8 mouse cellular contexts compared by ENCODE assay signal in the genomic region with DNA sequence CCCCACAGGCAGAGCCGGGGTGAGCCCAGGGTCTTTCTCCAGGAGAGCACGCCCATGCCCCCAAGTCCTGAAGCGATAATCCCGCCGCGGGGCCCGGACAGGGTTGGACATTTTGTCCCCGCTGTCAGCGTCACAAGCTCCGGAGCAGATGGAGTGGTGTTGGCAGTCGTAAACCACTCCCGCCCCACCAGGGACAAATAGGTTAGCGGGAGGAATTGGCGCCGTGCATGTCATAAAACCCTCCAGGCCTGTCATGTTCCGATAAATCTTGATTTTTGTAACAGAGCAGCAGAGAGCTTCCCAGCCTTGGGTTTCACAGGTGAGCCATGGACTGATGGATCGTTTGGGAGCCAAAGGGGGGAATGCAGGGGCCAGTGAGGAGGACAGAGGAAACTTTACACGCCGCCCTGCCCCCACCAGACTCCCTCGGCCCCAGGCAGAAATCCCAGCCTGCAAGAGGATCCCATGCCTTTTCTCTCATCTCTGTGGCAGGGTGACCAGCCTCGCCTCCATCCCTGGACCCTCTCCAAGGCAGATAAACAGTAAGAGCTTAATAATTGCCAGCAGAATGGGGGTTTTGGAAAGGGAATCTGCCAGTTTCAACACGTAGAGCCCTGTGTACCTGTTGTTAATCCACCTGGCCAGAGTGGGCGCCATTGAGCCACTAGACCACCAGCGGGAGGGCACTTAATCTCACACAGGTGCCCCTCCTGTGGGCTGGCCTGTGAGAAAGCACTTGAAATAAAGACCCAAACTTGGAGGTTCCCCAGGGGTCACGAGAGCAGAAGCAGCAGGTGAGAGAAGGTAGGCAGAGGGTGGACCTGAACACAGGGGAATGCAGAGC.
DNase-seq lines count a peak whose midpoint lies in the region; TF ChIP-seq lines count a peak whose summit lies in the region.

No protein-coding gene starts in this region.

- TF ChIP-seq CTCF in layer of hippocampus, adult 2 months (conservative IDR thresholded peaks at IDR 0.05) = peak; percentile 51

- no peak for DNase-seq in layer of hippocampus, adult 2 months (ENCODE audit: low spot score in 2 of 2)
- no peak for DNase-seq in layer of hippocampus, postnatal 14 days (ENCODE audit: low spot score in 2 of 2)
- peak; percentile 63 to 65 for DNase-seq in cerebellum, postnatal 14 days
- DNase-seq in heart, postnatal 4 days = peak; percentile 53
- DNase-seq in neural tube, embryonic 10.5 days (ENCODE audit: extremely low spot score, low spot score) = peak; percentile 58
- no peak for DNase-seq in layer of hippocampus, postnatal 25 days (ENCODE audit: extremely low spot score in 1 of 2, low spot score in 1 of 2)
- DNase-seq in ovary, adult 18-20 months (ENCODE audit: low spot score) = no peak
- no peak for DNase-seq in layer of hippocampus, adult 9-10 months (ENCODE audit: low spot score)

- no peak overlapping the region for H3K4me3 ChIP-seq in layer of hippocampus, adult 2 months

- no peak overlapping the region for H3K27ac ChIP-seq in layer of hippocampus, adult 2 months

Comparison
In these comparisons a context has a peak if more than half of its experiments do, and no peak if none do; other contexts are left out.
1. DNase-seq: peak in cerebellum, postnatal 14 days (2 of 2), heart, postnatal 4 days (single experiment) and neural tube, embryonic 10.5 days (single experiment); none in layer of hippocampus, adult 2 months (0 of 2), layer of hippocampus, postnatal 14 days (0 of 2), layer of hippocampus, postnatal 25 days (0 of 2), ovary, adult 18-20 months (single experiment) and layer of hippocampus, adult 9-10 months (single experiment).